Mouse (Mus musculus): Measurements from ENCODE around the gene Cldn4. TPM values are rescaled to one million over a fixed set of nuclear protein-coding genes. Genes with fewer than 3 reads are reported as not detected.

The Cldn4 gene
- polyA plus RNA-seq, 1 experiment from 2014 or later, result 59.1 TPM

GRCm38 (mm10) chr5:134974294-134974693 is 27.6 kb upstream of the Cldn4 start:
- Histone ChIP-seq H3K9ac (ENCODE audit: low read depth, low read length) (no peak overlapping the region), H3K4me2 (ENCODE audit: low read length) (no peak overlapping the region), H3K27ac (no peak overlapping the region), H3K27me3 (ENCODE audit: insufficient read depth, low read length) (no peaks in the 10 kb centered on the region), H3K9me3 (replicated peaks; ENCODE audit: low read length) (no peaks in the 10 kb centered on the region), H3K36me3 (ENCODE audit: insufficient read depth, low read length) (no peaks in the 10 kb centered on the region), H3K4me1 (replicated peaks; ENCODE audit: insufficient read depth, low read length) (no peaks in the 10 kb centered on the region), H3K4me3 (replicated peaks; ENCODE audit: low read depth, low read length) (no peak overlapping the region)
- ATAC-seq (replicated peaks; ENCODE audit: low FRiP score, low read depth), result no peak
- no peak for TF ChIP-seq CTCF (IDR thresholded peaks at IDR 0.05; ENCODE audit: low read depth)
- no peak for DNase-seq (ENCODE audit: low spot score)
- WGBS, result 57% methylated on average over 7 of the region's 7 CpGs

- Histone ChIP-seq H3K4me1 (replicated peaks; ENCODE audit: insufficient read depth, low read length) (no peaks in the 10 kb centered on the region), H3K36me3 (ENCODE audit: insufficient read depth, low read length) (no peaks in the 10 kb centered on the region), H3K9me3 (replicated peaks; ENCODE audit: low read length) (no peaks in the 10 kb centered on the region), H3K27ac (no peak overlapping the region), H3K4me3 (replicated peaks; ENCODE audit: low read depth, low read length) (no peak overlapping the region), H3K4me2 (ENCODE audit: low read length) (no peak overlapping the region), H3K27me3 (ENCODE audit: insufficient read depth, low read length) (no peaks in the 10 kb centered on the region), H3K9ac (ENCODE audit: low read depth, low read length) (no peak overlapping the region)
- no peak for TF ChIP-seq CTCF (IDR thresholded peaks at IDR 0.05; ENCODE audit: low read depth)
- ATAC-seq (replicated peaks; ENCODE audit: low FRiP score, low read depth) (no peak), DNase-seq (ENCODE audit: low spot score) (no peak)
- WGBS, result 87% methylated on average over 7 of the region's 7 CpGs
Observed at GRCm38 (mm10) chr5:134973526-134973925, 26.8 kb upstream of the Cldn4 start.

- no peak for TF ChIP-seq CTCF (IDR thresholded peaks at IDR 0.05; ENCODE audit: low read depth)
- Histone ChIP-seq H3K36me3 (ENCODE audit: insufficient read depth, low read length) (no peaks in the 10 kb centered on the region), H3K9ac (ENCODE audit: low read depth, low read length) (no peak overlapping the region), H3K4me1 (replicated peaks; ENCODE audit: insufficient read depth, low read length) (no peaks in the 10 kb centered on the region), H3K4me3 (replicated peaks; ENCODE audit: low read depth, low read length) (no peak overlapping the region), H3K4me2 (ENCODE audit: low read length) (no peak overlapping the region), H3K27me3 (ENCODE audit: insufficient read depth, low read length) (no peaks in the 10 kb centered on the region), H3K27ac (no peak overlapping the region), H3K9me3 (replicated peaks; ENCODE audit: low read length) (no peaks in the 10 kb centered on the region)
- no peak for DNase-seq (ENCODE audit: low spot score)
- no peak for ATAC-seq (replicated peaks; ENCODE audit: low FRiP score, low read depth)
Observed at GRCm38 (mm10) chr5:134973081-134973480, 26.3 kb upstream of the Cldn4 start.

GRCm38 (mm10) chr5:134970671-134971070 is 23.9 kb upstream of the Cldn4 start:
- H3K27ac ChIP-seq, result no peak overlapping the region
- H3K4me2 ChIP-seq (ENCODE audit: low read length), result no peak overlapping the region
- DNase-seq (ENCODE audit: low spot score) (no peak), ATAC-seq (replicated peaks; ENCODE audit: low FRiP score, low read depth) (no peak)
- H3K9me3 ChIP-seq (replicated peaks; ENCODE audit: low read length), result no peaks in the 10 kb centered on the region
- H3K36me3 ChIP-seq (ENCODE audit: insufficient read depth, low read length), result no peaks in the 10 kb centered on the region
- TF ChIP-seq CTCF (IDR thresholded peaks at IDR 0.05; ENCODE audit: low read depth), result no peak
- no peak overlapping the region for H3K9ac ChIP-seq (ENCODE audit: low read depth, low read length)
- H3K4me1 ChIP-seq (replicated peaks; ENCODE audit: insufficient read depth, low read length), result 0 out of 2 replicates have a peak, but pooled peaks cover 3% of the 10 kb centered on the region
- no peaks in the 10 kb centered on the region for H3K27me3 ChIP-seq (ENCODE audit: insufficient read depth, low read length)
- 49% methylated on average over 8 of the region's 8 CpGs for WGBS
- no peak overlapping the region for H3K4me3 ChIP-seq (replicated peaks; ENCODE audit: low read depth, low read length)

- DNase-seq (ENCODE audit: low spot score), result no peak
- Histone ChIP-seq H3K4me1 (replicated peaks; ENCODE audit: insufficient read depth, low read length) (0 out of 2 replicates have a peak, but pooled peaks cover 3% of the 10 kb centered on the region), H3K27me3 (ENCODE audit: insufficient read depth, low read length) (no peaks in the 10 kb centered on the region), H3K9me3 (replicated peaks; ENCODE audit: low read length) (no peaks in the 10 kb centered on the region), H3K27ac (peak overlapping the region; percentile 63), H3K36me3 (ENCODE audit: insufficient read depth, low read length) (no peaks in the 10 kb centered on the region), H3K4me3 (replicated peaks; ENCODE audit: low read depth, low read length) (no peak overlapping the region), H3K4me2 (ENCODE audit: low read length) (no peak overlapping the region), H3K9ac (ENCODE audit: low read depth, low read length) (no peak overlapping the region)
- ATAC-seq (replicated peaks; ENCODE audit: low FRiP score, low read depth), result peak; percentile 9; the same call in 1 of the 2 replicates
- no peak for TF ChIP-seq CTCF (IDR thresholded peaks at IDR 0.05; ENCODE audit: low read depth)
- WGBS, result 52% methylated on average over 20 of the region's 20 CpGs
Observed at GRCm38 (mm10) chr5:134967164-134967944, 20.6 kb upstream of the Cldn4 start.

DNA sequence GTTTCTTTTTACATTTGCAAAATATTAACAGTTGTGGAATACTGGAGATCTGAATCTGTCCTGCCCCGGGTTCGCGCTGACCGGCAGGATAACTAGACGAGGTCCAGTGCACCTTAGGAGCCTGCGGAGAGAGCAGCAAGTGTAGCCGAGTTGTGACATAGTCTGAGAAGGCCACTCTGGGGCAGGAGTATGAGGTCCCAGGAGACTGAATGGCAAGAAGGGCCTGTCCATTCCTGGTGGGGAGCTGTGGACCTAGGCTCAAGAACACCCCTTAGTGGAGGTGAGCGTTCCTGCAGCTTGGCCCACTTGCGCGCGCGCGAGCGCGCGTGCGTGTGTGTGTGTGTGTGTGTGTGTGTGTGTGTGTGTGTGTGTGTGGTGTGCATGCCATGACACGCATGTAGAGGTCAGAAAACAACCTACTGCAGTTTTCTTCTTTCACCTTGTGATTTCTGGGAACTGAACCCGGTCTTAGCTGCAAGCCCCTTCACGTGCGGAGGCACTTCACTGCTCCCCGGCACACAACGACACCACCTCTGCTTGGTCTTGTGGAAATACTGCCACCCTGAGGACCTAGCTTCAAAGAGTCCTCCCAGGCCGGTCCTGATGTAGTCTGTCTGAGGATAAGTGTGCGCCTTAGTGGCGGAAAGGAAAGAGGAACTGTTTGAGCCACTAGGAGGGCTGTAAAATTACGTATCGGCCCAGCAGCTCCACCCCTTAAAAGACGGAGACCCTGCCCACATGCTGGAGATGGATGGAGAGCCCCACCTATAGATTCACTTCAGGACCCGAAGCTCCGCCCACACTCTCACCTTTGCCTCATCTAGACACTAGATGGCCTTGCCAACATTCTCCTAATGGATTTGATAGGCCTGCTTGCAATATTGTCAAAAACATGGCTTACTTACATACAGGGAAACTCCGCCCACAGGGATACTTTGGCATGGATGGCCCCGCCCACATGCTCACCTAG is 19.4 kb upstream of the Cldn4 start:
- Histone ChIP-seq H3K27ac (peak overlapping the region; percentile 60), H3K4me3 (replicated peaks; ENCODE audit: low read depth, low read length) (peak overlapping the region; percentile 18), H3K27me3 (ENCODE audit: insufficient read depth, low read length) (no peaks in the 10 kb centered on the region), H3K9ac (ENCODE audit: low read depth, low read length) (peak overlapping the region; percentile 35; the same call in 1 of the 2 replicates), H3K4me2 (ENCODE audit: low read length) (peak overlapping the region; percentile 61), H3K9me3 (replicated peaks; ENCODE audit: low read length) (no peaks in the 10 kb centered on the region), H3K4me1 (replicated peaks; ENCODE audit: insufficient read depth, low read length) (0 out of 2 replicates have a peak, but pooled peaks cover 3% of the 10 kb centered on the region), H3K36me3 (ENCODE audit: insufficient read depth, low read length) (no peaks in the 10 kb centered on the region)
- peak; percentile 78 for ATAC-seq (replicated peaks; ENCODE audit: low FRiP score, low read depth)
- WGBS, result 5% methylated on average over 33 of the region's 33 CpGs
- peak; percentile 76 for DNase-seq (ENCODE audit: low spot score)
- peak; percentile 41 for TF ChIP-seq CTCF (IDR thresholded peaks at IDR 0.05; ENCODE audit: low read depth)

Data from kidney, postnatal 0 days (tissue).